Mouse (Mus musculus) forebrain, embryonic 14.5 days (tissue): ENCODE measurements around the gene Gm5617. TPM values are rescaled to one million over a fixed set of nuclear protein-coding genes. Genes with fewer than 3 reads are reported as not detected.
"Not testable (repeated sequence)": the region's sequence is repeated elsewhere in the genome, so short reads cannot be mapped to it uniquely, and the experiment has no call there.

Source experiments
- ATAC-seq: fragments of 200-750 bp; cut with Nextera tagmentation; 2 replicates; pipeline ENCODE4 v1.8.0; 2017; ENCODE audit warnings: mild to moderate bottlenecking, moderate library complexity
- DNase-seq: peaks from one replicate; pipeline ENCODE4 v3.0.0-alpha.2; 2015; ENCODE audit warnings: low spot score
- H3K27ac ChIP-seq: fragments of 300-500 bp; sonication (generic); 2 replicates; pipeline ENCODE4 v1.5.1; 2014; ENCODE audit warnings: low read depth, mild to moderate bottlenecking, control low read depth, low read length, moderate library complexity
- H3K27me3 ChIP-seq: fragments of 300-500 bp; sonication (generic); replicated peaks from 2 replicates; pipeline ENCODE4 v1.6.1; 2014; ENCODE audit warnings: low read length, control low read depth, mixed read lengths; ENCODE audit not compliant: control insufficient read depth, insufficient read depth
- H3K36me3 ChIP-seq: fragments of 300-500 bp; sonication (generic); 2 replicates; pipeline ENCODE4 v1.6.1; 2014; ENCODE audit warnings: low read length, control low read depth; ENCODE audit not compliant: control insufficient read depth, insufficient read depth
- H3K4me1 ChIP-seq: fragments of 300-500 bp; sonication (generic); 2 replicates; pipeline ENCODE4 v1.6.1; 2014; ENCODE audit warnings: antibody characterized with exemption, low read length, control low read depth; ENCODE audit not compliant: control insufficient read depth, insufficient read depth
- H3K4me2 ChIP-seq: fragments of 300-500 bp; sonication (generic); 2 replicates; pipeline ENCODE4 v1.6.1; 2014; ENCODE audit warnings: mild to moderate bottlenecking, control low read depth, low read length
- H3K4me3 ChIP-seq: fragments of 300-500 bp; sonication (generic); 2 replicates; pipeline ENCODE4 v1.5.1; 2014; ENCODE audit warnings: low read depth, low read length, control low read depth
- H3K9ac ChIP-seq: fragments of 300-500 bp; sonication (generic); 2 replicates; pipeline ENCODE4 v1.6.1; 2014; ENCODE audit warnings: mild to moderate bottlenecking, low read length, control low read depth, moderate library complexity
- H3K9me3 ChIP-seq: fragments of 300-500 bp; sonication (generic); replicated peaks from 2 replicates; pipeline ENCODE4 v1.6.1; 2016; ENCODE audit warnings: low read length, control low read depth, mixed read lengths; ENCODE audit not compliant: control insufficient read depth
- WGBS: fragments of 180-500 bp; shearing (Covaris S2); extraction: QIAGEN DNeasy Blood & Tissue Kit; methylation state at CpG from one replicate; pipeline ENCODE4 v1.1.7; 2014; 5-methylcytosine and 5-hydroxymethylcytosine counted together
- microRNA-seq: library from miRNA; unstranded; fragments of <30 nt; microRNA quantifications from one replicate; pipeline ENCODE4, GENCODE M21; 2016
- polyA plus RNA-seq: library from polyadenylated mRNA; unstranded; fragments of >200 nt; fragmentation: Nextera tagmentation; extraction: Ambion mirVana; gene quantifications from 2 replicates; pipeline ENCODE4 v1.2.1, GENCODE M21; 2014

Gm5617 gene
- polyA plus RNA-seq, 1 experiment from 2014 or later, result 37.3 TPM

- not testable (repeated sequence) for H3K27me3 ChIP-seq, H3K4me1 ChIP-seq, H3K36me3 ChIP-seq, H3K27ac ChIP-seq, H3K9ac ChIP-seq, ATAC-seq, H3K4me3 ChIP-seq, H3K4me2 ChIP-seq
- peak; percentile 57 for DNase-seq
- WGBS, result 10% methylated on average over 1 of the region's 1 CpGs
- H3K9me3 ChIP-seq, result 0 out of 2 replicates have a peak, but pooled peaks cover 11% of the 10 kb centered on the region
Measured at GRCm38 (mm10) chr9:48537616-48538015, 42.4 kb downstream of the Gm5617 start.

GRCm38 (mm10) chr9:48538044-48538645 lies 42.9 kb downstream of the Gm5617 start:
- H3K4me3 ChIP-seq, result peak overlapping the region; percentile 24
- H3K36me3 ChIP-seq, result no peaks in the 10 kb centered on the region
- H3K27ac ChIP-seq, result no peak overlapping the region
- 0 out of 2 replicates have a peak, but pooled peaks cover 11% of the 10 kb centered on the region for H3K9me3 ChIP-seq
- H3K27me3 ChIP-seq, result no peaks in the 10 kb centered on the region
- 1% methylated on average over 17 of the region's 17 CpGs for WGBS
- H3K4me2 ChIP-seq, result peak overlapping the region; percentile 53
- H3K9ac ChIP-seq, result peak overlapping the region; percentile 43
- peak; percentile 41 for DNase-seq
- H3K4me1 ChIP-seq, result 0 out of 2 replicates have a peak, but pooled peaks cover 4% of the 10 kb centered on the region
- 0 out of 2 replicates have a peak, but pooled peaks have one; percentile 46 for ATAC-seq

GRCm38 (mm10) chr9:48538688-48539087 lies 43.4 kb downstream of the Gm5617 start:
- H3K36me3 ChIP-seq, result no peaks in the 10 kb centered on the region

More at GRCm38 (mm10) chr9:48538688-48539087, 43.4 kb downstream of the Gm5617 start:
- H3K27ac ChIP-seq, result no peak overlapping the region
- H3K9ac ChIP-seq, result no peak overlapping the region; the same call in 1 of the 2 replicates
- 0 out of 2 replicates have a peak, but pooled peaks cover 11% of the 10 kb centered on the region for H3K9me3 ChIP-seq
- peak overlapping the region; percentile 24 for H3K4me3 ChIP-seq
- peak overlapping the region; percentile 53 for H3K4me2 ChIP-seq
- DNase-seq (peak; percentile 67), ATAC-seq (peak; percentile 44; the same call in 1 of the 2 replicates)
- no peaks in the 10 kb centered on the region for H3K27me3 ChIP-seq
- 8% methylated on average over 12 of the region's 12 CpGs for WGBS
- 0 out of 2 replicates have a peak, but pooled peaks cover 4% of the 10 kb centered on the region for H3K4me1 ChIP-seq

Small RNA genes lying within 50 kb of the gene (microRNA-seq; reads per million reads assigned to microRNA genes)
- gene Gm23653, result not detected

Other genes with a start within 250 kb of the Gm5617 start
- 0.26 and 0.53 TPM in 2 replicates for gene Nxpe2, start 142.0 kb upstream of the Gm5617 start, polyA plus RNA-seq
- gene Rexo2, start 14.8 kb upstream of the Gm5617 start, polyA plus RNA-seq, result 87.6 and 96.1 TPM in 2 replicates
- 107 and 111 TPM in 2 replicates for gene Rbm7, start 143 bp upstream of the Gm5617 start, polyA plus RNA-seq
- 0.72 and 1.1 TPM in 2 replicates for gene Nnmt, start 109.7 kb downstream of the Gm5617 start, polyA plus RNA-seq